Mouse (Mus musculus): ENCODE results near the gene Prmt9. TPM values are rescaled to one million over a fixed set of nuclear protein-coding genes. Genes with fewer than 3 reads are reported as not detected.

Prmt9 gene
- total and polyA plus RNA-seq, 3 experiments = 14.2 to 16.9 (median 14.3) TPM

- Histone ChIP-seq H3K36me3 (replicated peaks in 1 of 2; ENCODE audit: control insufficient read depth in 1 of 2, insufficient read depth in 1 of 2, low read length in 1 of 2) (no peaks in the 10 kb centered on the region), H3K9ac (ENCODE audit: insufficient read depth, low read depth) (no peak overlapping the region), H3K9me3 (replicated peaks; ENCODE audit: low read length) (no peaks in the 10 kb centered on the region), H3K27ac (ENCODE audit: insufficient read depth, low read depth) (no peak overlapping the region), H3K79me2 (replicated peaks; ENCODE audit: control insufficient read depth, extremely low read depth, insufficient read depth, poor library complexity, severe bottlenecking) (no peaks in the 10 kb centered on the region), H3K4me3 (replicated peaks in 1 of 3; ENCODE audit: low read depth in 2 of 3, low read length in 2 of 3, poor library complexity in 1 of 3) (no peak overlapping the region), H3K27me3 (replicated peaks) (no peaks in the 10 kb centered on the region), H3K4me1 (ENCODE audit: control insufficient read depth in 1 of 2, insufficient read depth in 2 of 2) (peaks cover 0 to 8% of the 10 kb centered on the region in 2 experiments; a peak in 2 of 4 replicates), H3K4me2 (ENCODE audit: insufficient read depth, low read depth, poor library complexity, severe bottlenecking) (peak overlapping the region; percentile 55)
- in situ Hi-C loops (cut with MboI; ENCODE audit: low pct_ligation_motif_present, low pct_unique_long_range_greater_than_20kb, low sequenced_read_pairs) (loop anchor here (10.0 kb wide), 1 partner anchor 375 kb away; no protein-coding TSS in a partner anchor), dilution Hi-C loops (cut with MboI; ENCODE audit: extremely low pct_ligation_motif_present, extremely low pct_unique_long_range_greater_than_20kb, low sequenced_read_pairs) (no loop called here)
- peak; percentile 74 for DNase-seq (ENCODE audit: extremely low read depth)
- TF ChIP-seq NRF1 (IDR thresholded peaks at IDR 0.05; ENCODE audit: low read depth, low read length) (0 out of 2 replicates have a peak, but pooled peaks have one; percentile 24), NELFE (IDR thresholded peaks at IDR 0.05; ENCODE audit: low read depth, low read length) (no peak), HCFC1 (IDR thresholded peaks at IDR 0.05; ENCODE audit: low read depth, low read length) (no peak), MEF2A (IDR thresholded peaks at IDR 0.05; ENCODE audit: borderline replicate concordance, low read depth, low read length) (no peak), USF1 (IDR thresholded peaks at IDR 0.05; ENCODE audit: low read depth, low read length) (no peak), ELF1 (IDR thresholded peaks at IDR 0.05; ENCODE audit: low read depth, low read length) (no peak), MYC (IDR thresholded peaks at IDR 0.05; ENCODE audit: low read depth, low read length) (no peak), CHD2 (IDR thresholded peaks at IDR 0.05; ENCODE audit: low read length) (no peak), GABPA (IDR thresholded peaks at IDR 0.05; ENCODE audit: insufficient replicate concordance, low read depth, low read length) (no peak), POLR2A (IDR thresholded peaks at IDR 0.05; ENCODE audit: low read depth, low read length) (no peak), ZC3H11A (IDR thresholded peaks at IDR 0.05; ENCODE audit: low read depth, low read length) (peak; percentile 43; the same call in 1 of the 2 replicates), POLR2AphosphoS2 (IDR thresholded peaks at IDR 0.05; ENCODE audit: low read depth, low read length) (no peak), ZKSCAN1 (IDR thresholded peaks at IDR 0.05; ENCODE audit: borderline replicate concordance, low read depth, low read length) (no peak), MAX (IDR thresholded peaks at IDR 0.05; ENCODE audit: low read length) (peak; percentile 47; the same call in 1 of the 2 replicates), PAX5 (IDR thresholded peaks at IDR 0.05; ENCODE audit: low read length) (no peak), E2F4 (IDR thresholded peaks at IDR 0.05; ENCODE audit: insufficient replicate concordance, low read depth, low read length) (no peak), EP300 (IDR thresholded peaks at IDR 0.05; ENCODE audit: low read length) (no peak), SIN3A (IDR thresholded peaks at IDR 0.05; ENCODE audit: low read length) (no peak), SMC3 (IDR thresholded peaks at IDR 0.05; ENCODE audit: low read depth, low read length) (peak; percentile 90), MXI1 (IDR thresholded peaks at IDR 0.05; ENCODE audit: low read depth, low read length) (no peak), TBP (conservative IDR thresholded peaks at IDR 0.05; ENCODE audit: low read depth, low read length) (no peak), KAT2A (IDR thresholded peaks at IDR 0.05; ENCODE audit: insufficient replicate concordance, low read length) (no peak), JUN (IDR thresholded peaks at IDR 0.05; ENCODE audit: insufficient read depth, low read depth, low read length) (no peak), BHLHE40 (IDR thresholded peaks at IDR 0.05; ENCODE audit: low read depth, low read length) (0 out of 2 replicates have a peak, but pooled peaks have one; percentile 21), IRF4 (IDR thresholded peaks at IDR 0.05; ENCODE audit: low read depth, low read length) (peak; percentile 44; the same call in 1 of the 2 replicates), ETS1 (conservative IDR thresholded peaks at IDR 0.05; ENCODE audit: low read depth, low read length) (no peak), CHD1 (IDR thresholded peaks at IDR 0.05; ENCODE audit: low read depth, low read length) (no peak), UBTF (IDR thresholded peaks at IDR 0.05; ENCODE audit: low read depth, low read length) (no peak), USF2 (conservative IDR thresholded peaks at IDR 0.05; ENCODE audit: low read depth, low read length) (no peak), CTCF (conservative IDR thresholded peaks at IDR 0.05 in 1 of 2, IDR thresholded peaks at IDR 0.05 in 1 of 2; ENCODE audit: low read depth in 2 of 2, low read length in 2 of 2) (peak; percentile 67 to 94), RAD21 (IDR thresholded peaks at IDR 0.05; ENCODE audit: low read depth, low read length) (peak; percentile 95), TCF12 (IDR thresholded peaks at IDR 0.05; ENCODE audit: low read depth, low read length) (peak; percentile 25; the same call in 1 of the 2 replicates), JUND (conservative IDR thresholded peaks at IDR 0.05; ENCODE audit: low read depth, low read length) (no peak), MAFK (IDR thresholded peaks at IDR 0.05; ENCODE audit: insufficient replicate concordance, low read length) (no peak), ZMIZ1 (IDR thresholded peaks at IDR 0.05; ENCODE audit: low read depth, low read length) (no peak), MAZ (IDR thresholded peaks at IDR 0.05; ENCODE audit: low read depth, low read length) (0 out of 2 replicates have a peak, but pooled peaks have one; percentile 28), RCOR1 (conservative IDR thresholded peaks at IDR 0.05; ENCODE audit: low read depth, low read length) (no peak), ZNF384 (IDR thresholded peaks at IDR 0.05; ENCODE audit: low read depth, low read length) (no peak)
Measured at GRCm38 (mm10) chr8:77629858-77630537, 80.8 kb downstream of the Prmt9 start.
